Mouse (Mus musculus) telencephalon, adult 2 months (tissue): ENCODE results near the gene Nxpe4.
"Not testable (repeated sequence)": the region's sequence is repeated elsewhere in the genome, so short reads cannot be mapped to it uniquely, and the experiment has no call there.

Experiments
- DNase-seq: peaks from one replicate; pipeline ENCODE4 v3.0.0-alpha.2; 2011; ENCODE audit warnings: low read depth, low spot score

The Nxpe4 gene

GRCm38 (mm10) chr9:48410217-48411035, 248.6 kb downstream of the Nxpe4 start:
- no peak for DNase-seq

GRCm38 (mm10) chr9:48413591-48413990, 251.8 kb downstream of the Nxpe4 start:
- DNase-seq: no peak

GRCm38 (mm10) chr9:48417366-48417765, 255.5 kb downstream of the Nxpe4 start:
- DNase-seq: not testable (repeated sequence)

- DNase-seq: no peak
Measured at GRCm38 (mm10) chr9:48417994-48418393, 256.2 kb downstream of the Nxpe4 start.

- DNase-seq: no peak
Measured at GRCm38 (mm10) chr9:48418397-48418796, 256.6 kb downstream of the Nxpe4 start.

- DNase-seq: no peak
Measured at GRCm38 (mm10) chr9:48418829-48419228, 257.0 kb downstream of the Nxpe4 start.

GRCm38 (mm10) chr9:48420437-48420836, 258.6 kb downstream of the Nxpe4 start:
- DNase-seq: no peak

GRCm38 (mm10) chr9:48421029-48421428, 259.2 kb downstream of the Nxpe4 start:
- DNase-seq: no peak

- DNase-seq: no peak
Measured at GRCm38 (mm10) chr9:48421561-48421960, 259.7 kb downstream of the Nxpe4 start.

- no peak for DNase-seq
Measured at GRCm38 (mm10) chr9:48422382-48422781, 260.6 kb downstream of the Nxpe4 start.

GRCm38 (mm10) chr9:48423256-48423655, 261.4 kb downstream of the Nxpe4 start:
- DNase-seq: no peak

GRCm38 (mm10) chr9:48427176-48427575, 265.4 kb downstream of the Nxpe4 start:
- no peak for DNase-seq

- no peak for DNase-seq
Measured at GRCm38 (mm10) chr9:48432449-48432848, 270.6 kb downstream of the Nxpe4 start.

GRCm38 (mm10) chr9:48443873-48444272, 282.1 kb downstream of the Nxpe4 start:
- no peak for DNase-seq

- no peak for DNase-seq
Measured at GRCm38 (mm10) chr9:48444821-48445220, 283.0 kb downstream of the Nxpe4 start.

GRCm38 (mm10) chr9:48447783-48448209, 286.0 kb downstream of the Nxpe4 start:
- DNase-seq: no peak
